Mouse (Mus musculus): ENCODE measurements around the gene Cfap45. TPM values are rescaled to one million over a fixed set of nuclear protein-coding genes. Genes with fewer than 3 reads are reported as not detected.

Cfap45 gene
- total and polyA plus RNA-seq, 3 experiments, result 0.40 TPM; not detected in 2

DNA sequence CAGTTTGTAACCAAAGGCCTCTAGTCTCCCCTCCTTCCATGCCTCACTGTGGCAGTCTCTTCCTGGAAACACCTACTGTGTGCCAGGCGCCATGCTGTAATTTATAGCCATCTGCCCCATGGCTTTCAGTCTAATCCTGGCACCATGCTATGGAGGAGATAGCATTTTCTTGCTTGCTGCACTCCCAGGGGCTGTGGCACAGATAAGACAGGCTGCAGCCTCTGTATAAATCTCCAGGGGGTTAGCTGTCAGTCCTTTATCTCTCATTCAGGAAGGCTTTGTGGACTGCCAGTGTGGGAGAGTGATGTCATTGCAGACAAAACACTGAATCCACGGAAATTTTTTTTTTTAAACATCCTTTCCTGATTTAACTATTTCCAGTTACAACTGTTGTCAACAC is 12.4 kb upstream of the Cfap45 start (continued):
- TF ChIP-seq JUND (IDR thresholded peaks at IDR 0.05; ENCODE audit: low read depth, low read length), result no peak

DNA sequence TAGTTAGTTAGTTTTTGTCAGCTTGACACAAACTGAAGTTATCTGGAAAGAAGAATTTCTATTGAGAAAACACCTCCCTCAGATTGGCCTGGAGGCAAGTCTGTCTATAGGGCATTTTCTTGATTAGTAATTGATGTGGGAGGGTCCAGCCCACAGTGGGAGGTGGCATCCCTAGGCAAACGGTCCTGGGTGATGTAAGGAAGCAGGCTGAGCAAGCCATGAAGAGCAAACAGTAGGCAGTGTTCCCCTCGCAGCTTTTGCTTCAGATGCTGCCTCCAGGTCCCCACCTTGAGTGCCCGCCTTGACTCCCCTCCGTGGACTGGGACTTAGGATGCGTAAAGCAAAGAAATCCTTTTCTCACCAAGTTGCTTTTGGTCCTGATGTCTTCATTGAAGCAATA is 11.4 kb upstream of the Cfap45 start:
- Histone ChIP-seq H3K27ac (ENCODE audit: control insufficient read depth, low read depth, low read length) (peak overlapping the region; percentile 8; the same call in 1 of the 2 replicates), H3K4me3 (ENCODE audit: control insufficient read depth in 1 of 2, insufficient read depth in 1 of 2, low read depth in 2 of 2, low read length in 2 of 2) (no peak overlapping the region), H3K36me3 (ENCODE audit: control insufficient read depth in 1 of 2, insufficient read depth in 2 of 2, low read length in 2 of 2) (peaks cover 0 to 22% of the 10 kb centered on the region in 2 experiments; a peak in 2 of 4 replicates), H3K9me3 (replicated peaks; ENCODE audit: insufficient read depth, low read length) (no peaks in the 10 kb centered on the region), H3K4me1 (ENCODE audit: control insufficient read depth in 1 of 2, insufficient read depth in 2 of 2, low read length in 2 of 2) (peaks cover 6 to 32% of the 10 kb centered on the region in 2 experiments), H3K9ac (ENCODE audit: control insufficient read depth, low read depth, low read length, poor library complexity, severe bottlenecking) (no peak overlapping the region), H3K27me3 (ENCODE audit: control insufficient read depth in 1 of 2, insufficient read depth in 2 of 2, low read length in 2 of 2) (no peaks in the 10 kb centered on the region), H3K79me2 (ENCODE audit: control insufficient read depth, insufficient read depth, low read length, poor library complexity) (peaks cover 6% of the 10 kb centered on the region)
- TF ChIP-seq POLR2A (IDR thresholded peaks at IDR 0.05; ENCODE audit: control insufficient read depth in 1 of 2, insufficient read depth in 1 of 2, low read depth in 1 of 2, low read length in 2 of 2, poor library complexity in 1 of 2), result no peak
- no peak for TF ChIP-seq NRF1 (IDR thresholded peaks at IDR 0.05; ENCODE audit: insufficient read depth, low read depth, low read length, poor library complexity, severe bottlenecking)
- no peak for TF ChIP-seq SMC3 (IDR thresholded peaks at IDR 0.05; ENCODE audit: low read depth, low read length)
- TF ChIP-seq CHD1 (IDR thresholded peaks at IDR 0.05; ENCODE audit: low read depth, low read length), result no peak
- TF ChIP-seq UBTF (IDR thresholded peaks at IDR 0.05; ENCODE audit: borderline replicate concordance, insufficient read depth, low read depth, low read length), result no peak
- no peak for TF ChIP-seq KAT2A (conservative IDR thresholded peaks at IDR 0.05; ENCODE audit: low read depth, low read length)
- TF ChIP-seq POLR2AphosphoS5 (IDR thresholded peaks at IDR 0.05; ENCODE audit: borderline replicate concordance, low read depth, low read length), result no peak
- peak; percentile 15 for DNase-seq (ENCODE audit: low read depth, low spot score)

- no peaks in the 10 kb centered on the region; the same call in 1 of the 2 replicates for H3K79me2 ChIP-seq (ENCODE audit: control insufficient read depth, insufficient read depth, low read length, poor library complexity)
- no peak overlapping the region for H3K4me3 ChIP-seq (ENCODE audit: control insufficient read depth in 1 of 2, insufficient read depth in 1 of 2, low read depth in 2 of 2, low read length in 2 of 2)
- peaks cover 0 to 28% of the 10 kb centered on the region in 2 experiments; a peak in 2 of 4 replicates for H3K36me3 ChIP-seq (ENCODE audit: control insufficient read depth in 1 of 2, insufficient read depth in 2 of 2, low read length in 2 of 2)
- no peaks in the 10 kb centered on the region for H3K9me3 ChIP-seq (replicated peaks; ENCODE audit: insufficient read depth, low read length)
- H3K4me1 ChIP-seq (ENCODE audit: control insufficient read depth in 1 of 2, insufficient read depth in 2 of 2, low read length in 2 of 2), result peaks cover 11 to 40% of the 10 kb centered on the region in 2 experiments
- no peak for DNase-seq (ENCODE audit: low read depth, low spot score)
- TF ChIP-seq E2F4 (IDR thresholded peaks at IDR 0.05; ENCODE audit: borderline replicate concordance, low read depth, low read length), result no peak
- no peak for TF ChIP-seq MYC (IDR thresholded peaks at IDR 0.05; ENCODE audit: low read depth, low read length)
- no peak for TF ChIP-seq NELFE (IDR thresholded peaks at IDR 0.05; ENCODE audit: low read depth, low read length)
- TF ChIP-seq ZNF384 (IDR thresholded peaks at IDR 0.05; ENCODE audit: low read depth, low read length), result no peak
- no peak for TF ChIP-seq GABPA (IDR thresholded peaks at IDR 0.05; ENCODE audit: low read depth, low read length)
- TF ChIP-seq MXI1 (IDR thresholded peaks at IDR 0.05; ENCODE audit: low read depth, low read length), result no peak
- no peak for TF ChIP-seq KAT2A (conservative IDR thresholded peaks at IDR 0.05; ENCODE audit: low read depth, low read length)
- TF ChIP-seq TAL1 (IDR thresholded peaks at IDR 0.05; ENCODE audit: low read length), result no peak
- TF ChIP-seq JUND (IDR thresholded peaks at IDR 0.05; ENCODE audit: low read depth, low read length), result no peak
- no peak for TF ChIP-seq UBTF (IDR thresholded peaks at IDR 0.05; ENCODE audit: borderline replicate concordance, insufficient read depth, low read depth, low read length)
- TF ChIP-seq ZMIZ1 (IDR thresholded peaks at IDR 0.05; ENCODE audit: low read depth, low read length), result no peak
- no peak for TF ChIP-seq MAFK (IDR thresholded peaks at IDR 0.05; ENCODE audit: borderline replicate concordance, low read depth, low read length)
- no peak for TF ChIP-seq NRF1 (IDR thresholded peaks at IDR 0.05; ENCODE audit: insufficient read depth, low read depth, low read length, poor library complexity, severe bottlenecking)
- H3K27me3 ChIP-seq (ENCODE audit: control insufficient read depth in 1 of 2, insufficient read depth in 2 of 2, low read length in 2 of 2), result no peaks in the 10 kb centered on the region
- no peak overlapping the region for H3K27ac ChIP-seq (ENCODE audit: control insufficient read depth, low read depth, low read length)
- H3K9ac ChIP-seq (ENCODE audit: control insufficient read depth, low read depth, low read length, poor library complexity, severe bottlenecking), result no peak overlapping the region
Measured at GRCm38 (mm10) chr1:172509983-172510382, 10.6 kb upstream of the Cfap45 start.
